Mouse (Mus musculus) midbrain, embryonic 10.5 days (tissue): Measurements from ENCODE around the gene Pde11a. TPM values are rescaled to one million over a fixed set of nuclear protein-coding genes. Genes with fewer than 3 reads are reported as not detected.

Source experiments
- DNase-seq: peaks from one replicate; pipeline ENCODE4 v3.0.0-alpha.2; 2017; ENCODE audit warnings: low spot score
- H3K27ac ChIP-seq: fragments of 300-500 bp; sonication (generic); replicated peaks from 2 replicates; pipeline ENCODE4 v1.5.1; 2016; ENCODE audit warnings: mild to moderate bottlenecking
- H3K27me3 ChIP-seq: fragments of 300-500 bp; sonication (generic); 2 replicates; pipeline ENCODE4 v1.6.1; 2016; ENCODE audit warnings: low read depth, mild to moderate bottlenecking; ENCODE audit not compliant: poor library complexity, severe bottlenecking
- H3K36me3 ChIP-seq: fragments of 300-500 bp; sonication (generic); 2 replicates; pipeline ENCODE4 v1.6.1; 2016; ENCODE audit warnings: mild to moderate bottlenecking, moderate library complexity
- H3K4me1 ChIP-seq: fragments of 300-500 bp; sonication (generic); 2 replicates; pipeline ENCODE4 v1.6.1; 2016
- H3K4me3 ChIP-seq: fragments of 300-500 bp; sonication (generic); 2 replicates; pipeline ENCODE4 v1.5.1; 2016; ENCODE audit warnings: mild to moderate bottlenecking, moderate library complexity
- H3K9me3 ChIP-seq: fragments of 300-500 bp; sonication (generic); replicated peaks from 2 replicates; pipeline ENCODE4 v1.6.1; 2016; ENCODE audit warnings: mild to moderate bottlenecking
- WGBS: fragments of 180-500 bp; shearing (Covaris S2); methylation state at CpG from one replicate; pipeline ENCODE4 v1.1.7; 2016; 5-methylcytosine and 5-hydroxymethylcytosine counted together
- polyA plus RNA-seq: library from polyadenylated mRNA; unstranded; fragments of >200 nt; fragmentation: Nextera tagmentation; extraction: Ambion mirVana; gene quantifications from 2 replicates; pipeline ENCODE4 v1.2.1, GENCODE M21; 2016

Pde11a gene
- polyA plus RNA-seq, 1 experiment from 2014 or later = 0.51 TPM

DNA sequence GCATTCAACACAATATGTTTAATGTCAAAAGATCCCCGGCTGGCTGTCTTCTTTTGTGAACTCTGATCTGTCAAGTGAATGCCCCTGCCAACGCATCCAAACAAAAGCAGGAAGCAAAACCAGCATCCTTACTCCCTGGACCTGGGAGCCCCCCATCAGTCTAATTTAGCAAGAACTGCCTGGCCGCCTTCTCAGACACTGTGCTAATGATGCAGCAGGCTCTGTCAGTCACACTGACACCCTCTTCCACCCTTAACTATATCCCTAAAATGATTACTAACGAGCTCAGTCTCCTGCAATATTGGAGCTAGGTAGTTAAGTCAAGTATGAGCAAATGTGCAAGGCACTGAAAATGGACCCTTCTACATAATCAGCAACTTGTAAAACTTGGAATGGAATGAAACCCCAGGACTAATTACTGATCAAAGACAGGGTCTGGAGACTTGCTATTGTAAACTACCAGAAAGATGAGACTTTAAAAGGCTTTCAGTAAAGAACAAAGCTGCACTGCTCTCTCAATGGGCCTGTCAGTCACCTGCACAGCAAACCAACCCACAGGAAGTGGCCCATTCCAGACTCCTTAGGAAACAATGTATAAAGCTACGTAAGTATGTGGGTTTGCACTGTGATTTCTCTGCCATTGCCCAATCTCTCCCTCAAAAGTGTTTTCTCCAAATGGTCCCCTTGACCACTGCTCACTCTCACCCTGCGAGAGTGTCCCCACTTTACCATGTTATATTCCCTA lies 118.0 kb downstream of the Pde11a start:
- H3K4me1 ChIP-seq = peaks cover 10% of the 10 kb centered on the region
- H3K27ac ChIP-seq = no peak overlapping the region
- H3K36me3 ChIP-seq = no peaks in the 10 kb centered on the region
- 53% methylated on average over 6 of the region's 6 CpGs for WGBS
- no peak for DNase-seq
- H3K27me3 ChIP-seq = no peaks in the 10 kb centered on the region
- no peaks in the 10 kb centered on the region for H3K9me3 ChIP-seq
- no peak overlapping the region for H3K4me3 ChIP-seq

DNA sequence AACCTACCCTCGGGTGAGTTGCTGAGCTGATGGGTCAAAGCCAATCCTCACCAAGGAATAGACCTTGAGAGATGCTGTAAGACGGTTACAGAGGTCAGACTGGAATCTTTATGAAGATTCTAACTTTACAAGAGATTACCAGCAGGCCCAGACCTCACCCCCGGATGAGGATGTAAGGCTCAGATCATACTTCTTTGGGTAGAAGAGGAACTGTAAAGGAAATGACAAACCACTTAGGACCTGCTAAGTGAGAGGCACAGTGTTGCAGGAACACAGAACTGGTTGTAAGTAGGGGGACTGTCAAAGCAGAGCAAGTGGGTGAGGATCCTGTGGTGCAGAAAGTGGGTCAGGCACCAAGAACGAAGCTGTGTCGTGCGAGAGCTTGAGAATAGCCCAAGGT lies 119.0 kb downstream of the Pde11a start:
- no peak for DNase-seq
- Histone ChIP-seq H3K4me1 (peaks cover 10% of the 10 kb centered on the region), H3K4me3 (no peak overlapping the region), H3K27ac (no peak overlapping the region), H3K9me3 (no peaks in the 10 kb centered on the region), H3K36me3 (no peaks in the 10 kb centered on the region), H3K27me3 (no peaks in the 10 kb centered on the region)
- WGBS = 88% methylated on average over 6 of the region's 6 CpGs

DNA sequence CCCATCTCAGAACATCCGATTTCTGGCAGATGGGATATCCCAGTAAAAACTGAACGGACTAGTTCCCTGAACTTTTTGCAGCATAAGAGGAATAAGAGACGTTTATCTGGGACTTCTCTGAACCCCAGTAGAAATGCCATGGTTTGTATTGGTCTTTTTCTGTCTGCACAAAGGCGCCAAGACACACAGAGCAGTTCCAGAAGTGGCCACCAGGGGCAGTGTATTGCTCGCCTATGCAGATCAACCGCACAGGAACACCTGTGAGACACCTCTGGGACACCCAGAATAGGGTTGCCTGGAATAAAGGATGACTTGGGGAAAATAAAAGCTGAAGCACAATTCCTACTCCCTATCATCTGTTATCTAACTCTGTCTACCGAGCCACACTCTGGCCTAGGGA lies 122.4 kb downstream of the Pde11a start:
- no peak overlapping the region for H3K4me3 ChIP-seq
- H3K36me3 ChIP-seq = no peaks in the 10 kb centered on the region
- no peak overlapping the region for H3K27ac ChIP-seq
- 61% methylated on average over 7 of the region's 7 CpGs for WGBS
- peaks cover 10% of the 10 kb centered on the region for H3K4me1 ChIP-seq
- H3K9me3 ChIP-seq = no peaks in the 10 kb centered on the region
- H3K27me3 ChIP-seq = no peaks in the 10 kb centered on the region
- peak; percentile 32 for DNase-seq

DNA sequence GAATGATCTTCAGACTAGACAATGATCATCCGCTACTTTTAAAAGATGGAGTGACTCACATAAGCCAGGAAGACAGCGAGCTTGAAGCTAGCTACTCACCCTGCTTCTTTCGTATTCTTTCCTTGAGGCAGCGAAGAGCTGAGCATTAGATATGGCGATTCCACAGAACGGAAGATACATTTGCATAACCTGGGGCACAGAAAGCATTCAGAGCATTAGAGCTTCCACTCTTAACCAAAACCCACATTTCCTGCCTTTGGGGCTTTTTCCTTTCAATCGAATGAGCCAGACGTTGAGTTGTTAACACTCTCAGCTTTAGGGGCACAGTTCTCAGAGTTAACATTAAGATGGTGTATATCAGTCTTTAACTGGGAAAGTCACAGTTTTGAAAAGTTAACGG lies 123.4 kb downstream of the Pde11a start:
- DNase-seq = no peak
- no peak overlapping the region for H3K27ac ChIP-seq
- H3K36me3 ChIP-seq = no peaks in the 10 kb centered on the region
- no peaks in the 10 kb centered on the region for H3K9me3 ChIP-seq
- peaks cover 2% of the 10 kb centered on the region; the same call in 1 of the 2 replicates for H3K4me1 ChIP-seq
- H3K4me3 ChIP-seq = no peak overlapping the region
- no peaks in the 10 kb centered on the region for H3K27me3 ChIP-seq
- 91% methylated on average over 9 of the region's 9 CpGs for WGBS

DNA sequence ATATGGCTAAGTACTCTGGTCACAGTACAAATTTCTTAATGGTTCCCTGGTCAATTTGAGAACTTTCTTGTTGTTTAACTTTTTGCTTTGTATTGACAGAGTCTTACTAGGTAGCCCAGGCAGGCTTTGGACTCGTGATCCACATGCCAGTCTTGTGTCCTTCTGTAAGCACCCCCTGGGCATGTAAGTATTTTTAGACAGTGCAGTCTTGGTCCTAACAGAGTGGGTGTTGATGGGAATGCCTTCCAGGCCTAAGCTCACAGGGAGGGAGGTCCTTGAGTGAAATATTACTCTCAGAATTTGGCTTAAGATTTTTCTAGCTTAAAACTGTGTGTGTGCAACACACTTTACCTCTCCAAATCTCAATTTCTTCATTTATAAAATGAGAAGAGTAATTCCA lies 153.4 kb downstream of the Pde11a start:
- H3K4me3 ChIP-seq = no peak overlapping the region
- H3K9me3 ChIP-seq = no peaks in the 10 kb centered on the region
- H3K27ac ChIP-seq = no peak overlapping the region
- peaks cover 8% of the 10 kb centered on the region; the same call in 1 of the 2 replicates for H3K4me1 ChIP-seq
- WGBS = 44% methylated on average over 1 of the region's 1 CpGs
- DNase-seq = no peak
- no peaks in the 10 kb centered on the region for H3K36me3 ChIP-seq
- H3K27me3 ChIP-seq = no peaks in the 10 kb centered on the region

DNA sequence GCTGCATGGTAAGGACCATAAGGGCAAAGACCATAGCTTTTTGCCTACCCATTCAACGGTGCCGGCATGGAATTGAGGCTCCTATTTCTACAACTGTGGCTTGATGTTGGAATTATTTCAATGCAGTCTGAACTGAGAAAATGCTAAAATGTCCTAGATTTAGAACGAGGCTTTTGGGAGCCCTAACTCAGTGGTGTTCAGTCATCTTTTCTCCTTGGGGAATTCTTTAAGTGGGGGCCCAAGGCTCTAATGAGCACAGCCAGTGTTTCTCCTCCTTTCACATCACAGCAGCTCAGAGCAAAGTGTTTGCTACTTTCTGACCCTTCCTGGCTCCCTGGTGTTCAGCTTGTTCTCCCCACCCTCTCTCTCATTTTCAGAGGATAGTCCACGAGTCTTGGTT lies 175.8 kb downstream of the Pde11a start:
- H3K4me1 ChIP-seq = no peaks in the 10 kb centered on the region
- WGBS = 84% methylated on average over 4 of the region's 4 CpGs

DNA sequence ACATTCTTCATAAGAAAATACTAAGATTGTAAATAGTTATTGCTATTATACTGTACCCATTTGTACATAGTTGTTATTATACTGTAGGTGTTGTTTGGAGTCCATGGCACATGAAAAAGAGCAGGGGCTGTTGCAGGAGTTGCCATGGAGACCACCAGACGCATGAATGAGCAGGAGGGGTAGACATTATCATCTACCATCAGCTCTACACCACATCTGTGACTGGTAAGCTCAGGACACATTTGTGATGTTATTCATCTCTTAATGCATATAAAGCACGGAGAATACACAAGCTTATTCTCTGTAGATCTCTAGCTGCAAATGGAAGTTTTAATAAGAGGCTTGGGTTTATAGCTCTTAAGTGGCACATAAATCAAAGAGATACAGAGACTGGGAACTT lies 179.6 kb downstream of the Pde11a start:
- DNase-seq = no peak
- Histone ChIP-seq H3K4me3 (no peak overlapping the region), H3K4me1 (no peaks in the 10 kb centered on the region), H3K36me3 (no peaks in the 10 kb centered on the region), H3K9me3 (no peaks in the 10 kb centered on the region), H3K27me3 (no peaks in the 10 kb centered on the region), H3K27ac (no peak overlapping the region)
- WGBS = 74% methylated on average over 2 of the region's 2 CpGs

More for the DNA sequence above, 175.8 kb downstream of the Pde11a start:
- H3K4me3 ChIP-seq = no peak overlapping the region
- no peak overlapping the region for H3K27ac ChIP-seq
- no peaks in the 10 kb centered on the region for H3K36me3 ChIP-seq
- no peak for DNase-seq
- no peaks in the 10 kb centered on the region for H3K9me3 ChIP-seq
- H3K27me3 ChIP-seq = no peaks in the 10 kb centered on the region

DNA sequence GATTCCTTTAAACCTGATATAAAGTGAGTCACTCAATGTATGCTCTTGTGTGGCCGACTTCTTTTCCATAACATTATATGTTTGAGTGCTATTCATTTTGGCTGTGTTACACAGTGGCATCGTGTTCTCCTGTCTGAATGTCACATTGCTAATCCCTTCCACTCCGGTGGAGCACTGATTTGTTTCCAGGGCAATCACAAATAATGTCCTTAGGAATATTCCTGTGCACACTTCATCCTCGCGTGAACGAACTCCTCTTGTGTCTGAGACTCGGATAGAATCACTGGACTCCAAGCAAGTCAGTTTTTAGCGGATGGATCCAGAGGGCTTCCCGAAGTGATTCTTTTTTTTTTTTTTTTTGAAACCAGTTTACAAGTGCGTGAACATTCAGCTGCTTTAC lies 197.4 kb downstream of the Pde11a start:
- H3K4me1 ChIP-seq = peaks cover 10% of the 10 kb centered on the region
- H3K27ac ChIP-seq = no peak overlapping the region
- no peak for DNase-seq
- no peak overlapping the region for H3K4me3 ChIP-seq
- H3K27me3 ChIP-seq = no peaks in the 10 kb centered on the region
- WGBS = 66% methylated on average over 10 of the region's 10 CpGs
- H3K36me3 ChIP-seq = no peaks in the 10 kb centered on the region
- no peaks in the 10 kb centered on the region for H3K9me3 ChIP-seq

DNA sequence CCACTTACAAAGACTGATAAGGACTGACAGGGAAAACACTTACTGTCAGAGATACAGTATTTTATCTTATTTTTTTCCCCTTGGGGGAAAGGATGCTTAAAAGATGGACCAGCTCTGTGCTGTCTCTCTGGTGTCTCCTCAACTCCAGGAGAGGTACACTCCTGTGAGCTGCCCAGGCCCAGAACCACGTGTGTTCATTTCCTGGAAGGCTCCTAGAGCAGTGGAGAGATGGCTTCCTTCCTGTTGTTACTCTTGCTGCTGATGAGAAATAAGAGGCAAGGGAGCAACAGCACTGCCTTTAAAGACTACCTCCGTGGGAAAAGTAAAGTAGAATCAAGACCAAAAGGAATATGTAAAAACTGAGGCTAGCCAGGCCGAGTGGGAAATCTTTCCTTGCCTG lies 205.6 kb downstream of the Pde11a start:
- 73% methylated on average over 3 of the region's 3 CpGs for WGBS
- Histone ChIP-seq H3K27ac (no peak overlapping the region), H3K4me1 (peaks cover 26% of the 10 kb centered on the region), H3K27me3 (no peaks in the 10 kb centered on the region), H3K9me3 (no peaks in the 10 kb centered on the region), H3K4me3 (no peak overlapping the region), H3K36me3 (no peaks in the 10 kb centered on the region)
- no peak for DNase-seq

DNA sequence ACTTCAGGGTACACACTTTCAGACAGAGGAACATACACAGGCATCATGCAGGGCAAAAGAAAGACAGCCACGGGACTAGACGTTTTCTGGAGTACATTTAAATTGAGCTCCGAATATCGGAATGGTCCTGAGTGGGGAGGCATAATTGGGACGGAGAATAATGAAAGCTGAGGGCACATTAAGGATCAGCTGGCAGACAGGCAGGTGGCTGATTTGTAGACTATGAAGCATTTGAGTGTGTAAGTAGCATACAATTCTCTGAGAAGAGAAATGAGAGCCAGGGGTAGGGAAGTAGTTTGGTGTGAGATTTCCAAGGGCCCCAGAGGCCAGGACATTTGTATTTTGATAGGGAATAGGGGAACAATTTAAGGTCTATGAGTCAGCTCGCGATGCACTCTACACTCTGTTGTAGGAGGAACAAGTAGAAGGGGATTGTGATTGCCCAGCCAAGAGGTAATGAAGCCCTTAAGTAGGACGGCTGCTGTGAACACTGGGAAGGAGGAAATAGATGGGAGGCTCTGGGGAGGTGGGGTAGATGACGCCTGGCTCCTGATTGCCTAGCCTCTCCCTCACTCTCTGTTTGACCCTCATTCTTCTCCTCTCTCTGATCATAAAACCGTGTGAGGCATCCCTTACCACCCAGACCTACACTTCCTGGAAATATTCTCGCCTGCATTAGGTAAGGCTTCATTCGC lies 208.5 kb downstream of the Pde11a start:
- 68% methylated on average over 12 of the region's 12 CpGs for WGBS
- no peaks in the 10 kb centered on the region for H3K27me3 ChIP-seq
- H3K36me3 ChIP-seq = no peaks in the 10 kb centered on the region
- no peaks in the 10 kb centered on the region for H3K9me3 ChIP-seq
- H3K4me3 ChIP-seq = no peak overlapping the region
- H3K4me1 ChIP-seq = peaks cover 26% of the 10 kb centered on the region
- DNase-seq = no peak
- H3K27ac ChIP-seq = no peak overlapping the region; the same call in 1 of the 2 replicates

DNA sequence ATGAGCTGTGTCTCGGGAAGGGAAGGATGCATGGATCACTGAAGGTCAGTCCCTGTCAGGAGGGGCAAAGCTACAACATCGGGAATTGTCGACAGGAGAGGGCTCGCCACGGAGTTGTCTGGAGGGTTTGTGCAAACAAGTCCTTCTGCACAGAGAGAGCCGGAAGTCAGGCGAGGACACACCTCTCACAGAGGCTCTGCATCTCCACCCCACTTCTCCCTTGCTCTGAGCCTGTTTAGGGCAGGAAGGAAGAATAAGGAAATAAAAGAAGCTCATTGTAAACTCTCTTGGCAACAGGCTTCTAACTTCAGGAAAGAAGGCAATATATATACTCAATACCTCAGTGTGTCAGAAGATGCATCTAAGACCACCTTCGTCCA lies 209.5 kb downstream of the Pde11a start:
- no peak for DNase-seq
- Histone ChIP-seq H3K27ac (no peak overlapping the region), H3K36me3 (no peaks in the 10 kb centered on the region), H3K27me3 (no peaks in the 10 kb centered on the region), H3K4me1 (peaks cover 18% of the 10 kb centered on the region), H3K9me3 (no peaks in the 10 kb centered on the region), H3K4me3 (no peak overlapping the region)
- WGBS = 72% methylated on average over 8 of the region's 8 CpGs

DNA sequence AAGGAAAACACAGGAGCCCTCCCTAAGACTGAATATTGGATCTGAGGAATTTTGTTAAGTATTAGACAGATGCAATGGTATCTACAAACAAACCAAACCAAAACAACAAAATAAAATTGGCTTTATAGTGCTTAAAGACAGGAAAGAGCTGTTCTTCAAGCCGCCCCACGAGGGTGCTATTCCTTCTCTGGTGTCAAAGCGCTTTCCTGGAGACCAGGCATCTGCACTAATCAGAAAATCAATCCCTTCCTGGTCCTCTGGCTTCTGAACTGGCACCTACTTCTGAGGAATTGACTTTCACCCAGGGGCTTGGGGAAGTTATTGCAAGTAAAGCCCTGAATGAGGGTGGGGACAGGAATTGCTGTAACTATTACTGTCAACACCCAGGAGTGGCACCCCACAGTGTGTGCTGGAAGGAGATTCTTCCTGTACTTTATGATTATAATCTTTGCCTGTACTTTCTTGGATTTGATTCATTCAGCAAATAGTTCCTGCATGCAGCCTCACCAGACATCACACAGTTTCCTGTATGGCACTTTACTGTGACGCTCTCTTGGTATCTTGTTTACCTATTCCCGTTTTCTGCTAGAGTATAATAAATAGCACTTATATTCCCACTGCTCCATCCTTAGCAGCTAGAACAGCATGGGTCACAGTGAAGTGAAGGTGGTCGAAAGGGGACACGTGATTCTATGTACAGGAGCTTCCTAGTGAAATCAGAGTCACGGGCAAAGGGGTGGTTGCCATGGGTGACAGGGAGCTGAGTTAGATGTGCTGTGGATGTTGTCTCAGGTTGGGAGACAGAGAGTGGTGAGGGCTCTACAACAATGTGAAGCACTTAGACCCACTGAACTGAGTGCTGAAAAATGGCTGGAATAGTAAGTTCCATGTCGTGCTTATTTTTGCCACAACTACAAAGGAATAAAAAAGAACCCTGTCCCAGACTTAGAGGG lies 210.2 kb downstream of the Pde11a start:
- DNase-seq = no peak
- no peak overlapping the region for H3K27ac ChIP-seq
- H3K36me3 ChIP-seq = no peaks in the 10 kb centered on the region
- H3K9me3 ChIP-seq = no peaks in the 10 kb centered on the region
- H3K27me3 ChIP-seq = no peaks in the 10 kb centered on the region
- H3K4me1 ChIP-seq = peaks cover 16% of the 10 kb centered on the region
- no peak overlapping the region for H3K4me3 ChIP-seq
- WGBS = 71% methylated on average over 9 of the region's 9 CpGs
